Mouse (Mus musculus): Measurements from ENCODE around the gene Gm20388. TPM values are rescaled to one million over a fixed set of nuclear protein-coding genes. Genes with fewer than 3 reads are reported as not detected.

Gene Gm20388
- polyA plus RNA-seq, 1 experiment from 2014 or later: not detected

DNA sequence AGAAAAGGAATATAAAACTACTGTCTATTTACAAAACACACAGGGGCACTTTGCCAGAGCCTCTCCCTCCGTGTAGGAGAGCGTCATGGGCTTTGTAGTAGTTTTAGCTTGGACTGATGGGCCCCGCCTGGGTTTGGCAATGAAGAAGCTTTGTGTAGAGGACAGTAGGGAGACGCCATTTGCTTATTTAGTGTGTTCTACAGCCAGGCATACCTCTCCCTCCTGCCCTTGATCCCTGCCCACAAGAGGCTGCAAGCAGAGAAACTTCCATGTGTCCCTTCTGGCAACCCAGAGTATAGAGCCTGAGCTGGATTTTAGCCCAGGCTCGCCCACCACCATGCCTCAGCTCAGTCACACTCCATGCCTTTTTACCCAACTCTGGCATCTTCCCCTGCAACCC lies 4271.1 kb downstream of the Gm20388 start:
- Histone ChIP-seq H3K27me3 (ENCODE audit: control insufficient read depth, insufficient read depth, low read length) (no peaks in the 10 kb centered on the region), H3K9me3 (ENCODE audit: control insufficient read depth, low read length) (no peaks in the 10 kb centered on the region), H3K4me2 (replicated peaks; ENCODE audit: low read depth) (no peak overlapping the region), H3K4me3 (ENCODE audit: low read depth, low read length) (no peak overlapping the region), H3K9ac (ENCODE audit: low read length) (no peak overlapping the region), H3K27ac (replicated peaks) (peak overlapping the region; percentile 53; the same call in 1 of the 2 replicates), H3K4me1 (replicated peaks; ENCODE audit: control insufficient read depth, insufficient read depth) (no peaks in the 10 kb centered on the region), H3K36me3 (ENCODE audit: control insufficient read depth, insufficient read depth, low read length) (no peaks in the 10 kb centered on the region)
- DNase-seq (ENCODE audit: low spot score) (no peak), ATAC-seq (ENCODE audit: low FRiP score, low TSS enrichment) (peak; percentile 42; the same call in 1 of the 2 replicates)
- TF ChIP-seq EP300 (optimal IDR thresholded peaks at IDR 0.05) (no peak), CTCF (IDR thresholded peaks at IDR 0.05; ENCODE audit: low read depth) (no peak)
- WGBS: 43% methylated on average over 5 of the region's 5 CpGs

GRCm38 (mm10) chr8:124182224-124182623 lies 4271.6 kb downstream of the Gm20388 start:
- Histone ChIP-seq H3K4me3 (ENCODE audit: low read depth, low read length) (no peak overlapping the region), H3K36me3 (ENCODE audit: control insufficient read depth, insufficient read depth, low read length) (no peaks in the 10 kb centered on the region), H3K4me2 (replicated peaks; ENCODE audit: low read depth) (no peak overlapping the region), H3K27ac (replicated peaks) (peak overlapping the region; percentile 81), H3K27me3 (ENCODE audit: control insufficient read depth, insufficient read depth, low read length) (no peaks in the 10 kb centered on the region), H3K9me3 (ENCODE audit: control insufficient read depth, low read length) (no peaks in the 10 kb centered on the region), H3K4me1 (replicated peaks; ENCODE audit: control insufficient read depth, insufficient read depth) (no peaks in the 10 kb centered on the region), H3K9ac (ENCODE audit: low read length) (no peak overlapping the region)
- no peak for TF ChIP-seq EP300 (optimal IDR thresholded peaks at IDR 0.05)
- no peak for TF ChIP-seq CTCF (IDR thresholded peaks at IDR 0.05; ENCODE audit: low read depth)
- peak; percentile 75; the same call in 1 of the 2 replicates for ATAC-seq (ENCODE audit: low FRiP score, low TSS enrichment)
- WGBS: 25% methylated on average over 13 of the region's 13 CpGs
- peak; percentile 29 for DNase-seq (ENCODE audit: low spot score)

DNA sequence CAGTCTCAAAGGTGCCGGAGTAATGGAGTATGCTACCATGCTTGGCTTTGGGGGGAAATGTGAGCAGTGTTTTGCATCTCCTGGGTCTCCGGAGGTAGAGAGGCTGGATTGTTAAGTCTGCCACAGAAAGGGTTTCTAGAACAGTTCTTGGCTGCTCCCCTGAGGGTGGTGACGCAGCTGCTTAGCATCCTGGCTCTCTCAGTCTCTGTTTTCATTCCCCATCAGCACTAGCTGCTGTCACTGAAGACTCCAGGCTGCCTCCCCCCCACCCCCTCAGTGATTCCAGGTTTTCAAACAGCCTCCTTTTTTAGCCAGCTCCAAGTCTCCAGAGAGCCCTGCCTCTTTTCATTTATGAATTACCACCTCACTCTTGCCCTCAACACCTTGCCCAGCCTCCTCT lies 4273.4 kb downstream of the Gm20388 start:
- no peak for ATAC-seq (ENCODE audit: low FRiP score, low TSS enrichment)
- Histone ChIP-seq H3K27ac (replicated peaks) (peak overlapping the region; percentile 58; the same call in 1 of the 2 replicates), H3K27me3 (ENCODE audit: control insufficient read depth, insufficient read depth, low read length) (no peaks in the 10 kb centered on the region), H3K9me3 (ENCODE audit: control insufficient read depth, low read length) (no peaks in the 10 kb centered on the region), H3K9ac (ENCODE audit: low read length) (no peak overlapping the region), H3K36me3 (ENCODE audit: control insufficient read depth, insufficient read depth, low read length) (no peaks in the 10 kb centered on the region), H3K4me1 (replicated peaks; ENCODE audit: control insufficient read depth, insufficient read depth) (no peaks in the 10 kb centered on the region), H3K4me2 (replicated peaks; ENCODE audit: low read depth) (no peak overlapping the region), H3K4me3 (ENCODE audit: low read depth, low read length) (no peak overlapping the region)
- WGBS: 46% methylated on average over 3 of the region's 3 CpGs
- no peak for DNase-seq (ENCODE audit: low spot score)
- no peak for TF ChIP-seq CTCF (IDR thresholded peaks at IDR 0.05; ENCODE audit: low read depth)
- no peak for TF ChIP-seq EP300 (optimal IDR thresholded peaks at IDR 0.05)

- Histone ChIP-seq H3K4me3 (ENCODE audit: low read depth, low read length) (no peak overlapping the region), H3K4me2 (replicated peaks; ENCODE audit: low read depth) (no peak overlapping the region), H3K9ac (ENCODE audit: low read length) (no peak overlapping the region), H3K27me3 (ENCODE audit: control insufficient read depth, insufficient read depth, low read length) (no peaks in the 10 kb centered on the region), H3K4me1 (replicated peaks; ENCODE audit: control insufficient read depth, insufficient read depth) (no peaks in the 10 kb centered on the region), H3K36me3 (ENCODE audit: control insufficient read depth, insufficient read depth, low read length) (no peaks in the 10 kb centered on the region), H3K27ac (replicated peaks) (peak overlapping the region; percentile 35; the same call in 1 of the 2 replicates), H3K9me3 (ENCODE audit: control insufficient read depth, low read length) (no peaks in the 10 kb centered on the region)
- 76% methylated on average over 2 of the region's 2 CpGs for WGBS
- DNase-seq (ENCODE audit: low spot score) (no peak), ATAC-seq (ENCODE audit: low FRiP score, low TSS enrichment) (no peak)
- no peak for TF ChIP-seq EP300 (optimal IDR thresholded peaks at IDR 0.05)
- no peak for TF ChIP-seq CTCF (IDR thresholded peaks at IDR 0.05; ENCODE audit: low read depth)
Observed at GRCm38 (mm10) chr8:124184507-124184906, 4273.9 kb downstream of the Gm20388 start.

DNA sequence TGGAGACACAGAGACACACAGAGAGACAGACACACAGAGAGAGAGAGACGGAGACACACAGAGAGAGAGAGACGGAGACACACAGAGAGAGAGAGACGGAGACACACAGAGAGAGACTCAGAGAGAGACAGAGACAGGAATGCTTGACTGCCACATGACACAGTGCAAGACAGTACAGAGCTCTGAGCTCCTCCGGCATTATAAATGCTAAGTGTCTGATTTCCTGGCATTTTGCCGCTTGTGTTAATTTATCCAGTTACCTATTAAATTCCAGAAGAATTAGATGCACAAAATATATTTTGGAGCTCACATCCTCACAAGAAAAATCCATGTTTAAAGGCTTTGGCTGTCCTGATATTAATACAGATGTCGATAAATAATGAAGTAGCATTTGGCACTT lies 4274.4 kb downstream of the Gm20388 start:
- Histone ChIP-seq H3K4me2 (replicated peaks; ENCODE audit: low read depth) (no peak overlapping the region), H3K4me1 (replicated peaks; ENCODE audit: control insufficient read depth, insufficient read depth) (no peaks in the 10 kb centered on the region), H3K27me3 (ENCODE audit: control insufficient read depth, insufficient read depth, low read length) (no peaks in the 10 kb centered on the region), H3K9ac (ENCODE audit: low read length) (no peak overlapping the region), H3K27ac (replicated peaks) (no peak overlapping the region), H3K9me3 (ENCODE audit: control insufficient read depth, low read length) (no peaks in the 10 kb centered on the region), H3K4me3 (ENCODE audit: low read depth, low read length) (no peak overlapping the region), H3K36me3 (ENCODE audit: control insufficient read depth, insufficient read depth, low read length) (no peaks in the 10 kb centered on the region)
- DNase-seq (ENCODE audit: low spot score): no peak
- TF ChIP-seq EP300 (optimal IDR thresholded peaks at IDR 0.05): no peak
- no peak for TF ChIP-seq CTCF (IDR thresholded peaks at IDR 0.05; ENCODE audit: low read depth)
- WGBS: 78% methylated on average over 6 of the region's 6 CpGs
- ATAC-seq (ENCODE audit: low FRiP score, low TSS enrichment): no peak

DNA sequence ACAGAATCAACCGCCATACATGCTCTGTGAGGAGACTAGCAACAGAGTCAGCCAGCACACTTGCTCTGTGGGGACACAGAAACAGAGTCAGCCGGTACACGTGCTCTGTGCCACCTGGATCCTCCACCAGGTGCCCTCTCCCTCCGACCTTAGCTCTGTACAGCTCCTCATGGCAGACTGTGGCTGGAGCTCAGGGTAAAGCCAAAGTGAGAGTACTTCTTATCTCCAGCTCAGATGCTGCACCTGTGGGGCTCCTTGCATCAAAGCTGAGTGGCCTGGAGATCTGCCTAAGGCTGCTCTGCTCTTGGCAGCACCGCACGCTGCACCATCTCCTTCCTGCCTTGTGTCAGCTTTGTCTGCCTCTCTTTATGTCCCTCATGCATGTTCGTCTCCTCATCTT lies 4279.7 kb downstream of the Gm20388 start:
- H3K27ac ChIP-seq (replicated peaks): no peak overlapping the region
- no peaks in the 10 kb centered on the region for H3K36me3 ChIP-seq (ENCODE audit: control insufficient read depth, insufficient read depth, low read length)
- no peak overlapping the region for H3K4me2 ChIP-seq (replicated peaks; ENCODE audit: low read depth)
- ATAC-seq (ENCODE audit: low FRiP score, low TSS enrichment) (no peak), DNase-seq (ENCODE audit: low spot score) (no peak)
- H3K27me3 ChIP-seq (ENCODE audit: control insufficient read depth, insufficient read depth, low read length): no peaks in the 10 kb centered on the region
- WGBS: 71% methylated on average over 7 of the region's 7 CpGs
- no peak overlapping the region for H3K9ac ChIP-seq (ENCODE audit: low read length)
- H3K9me3 ChIP-seq (ENCODE audit: control insufficient read depth, low read length): no peaks in the 10 kb centered on the region
- TF ChIP-seq EP300 (optimal IDR thresholded peaks at IDR 0.05) (no peak), CTCF (IDR thresholded peaks at IDR 0.05; ENCODE audit: low read depth) (no peak)
- no peak overlapping the region for H3K4me3 ChIP-seq (ENCODE audit: low read depth, low read length)
- H3K4me1 ChIP-seq (replicated peaks; ENCODE audit: control insufficient read depth, insufficient read depth): no peaks in the 10 kb centered on the region
